Mouse (Mus musculus): ENCODE data around the gene Foxi2. TPM values are rescaled to one million over a fixed set of nuclear protein-coding genes. Genes with fewer than 3 reads are reported as not detected.

Foxi2 gene
- total RNA-seq (2021), result not detected

DNA sequence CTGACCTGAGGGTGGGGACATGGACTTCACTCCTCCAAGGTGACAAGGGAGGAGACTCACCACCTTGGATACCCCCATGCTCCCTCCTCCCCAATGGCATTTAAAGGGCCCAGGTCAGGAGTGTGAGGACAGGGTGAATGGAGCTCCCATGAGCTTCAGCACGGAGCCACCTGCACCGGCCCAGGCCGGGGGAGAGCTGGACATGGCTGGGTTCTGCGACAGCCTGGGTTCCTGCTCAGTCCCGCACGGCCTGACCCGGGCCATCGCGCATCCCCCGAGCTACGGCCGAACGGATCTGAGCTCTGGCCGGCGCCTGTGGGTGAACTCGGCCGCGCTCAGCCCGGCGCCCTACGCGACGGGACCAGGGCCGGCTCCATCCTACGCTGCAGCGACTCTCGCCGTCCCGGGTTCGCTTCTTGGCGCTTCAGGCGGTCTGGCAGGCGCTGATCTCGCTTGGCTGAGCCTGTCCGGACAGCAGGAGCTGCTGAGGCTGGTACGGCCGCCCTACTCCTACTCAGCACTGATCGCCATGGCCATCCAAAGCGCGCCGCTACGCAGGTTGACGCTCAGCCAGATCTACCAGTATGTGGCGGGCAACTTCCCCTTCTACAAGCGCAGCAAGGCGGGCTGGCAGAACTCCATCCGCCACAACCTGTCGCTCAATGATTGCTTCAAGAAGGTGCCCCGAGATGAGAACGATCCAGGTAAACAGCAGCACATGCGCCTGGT lies at the start of gene Foxi2:
Gene Foxi2, plus strand, starts transcription at position 72 of the 729 bp plus-strand sequence.
- no peak for DNase-seq
- intact Hi-C loops (cut with DNase I), result no loop called here

DNA sequence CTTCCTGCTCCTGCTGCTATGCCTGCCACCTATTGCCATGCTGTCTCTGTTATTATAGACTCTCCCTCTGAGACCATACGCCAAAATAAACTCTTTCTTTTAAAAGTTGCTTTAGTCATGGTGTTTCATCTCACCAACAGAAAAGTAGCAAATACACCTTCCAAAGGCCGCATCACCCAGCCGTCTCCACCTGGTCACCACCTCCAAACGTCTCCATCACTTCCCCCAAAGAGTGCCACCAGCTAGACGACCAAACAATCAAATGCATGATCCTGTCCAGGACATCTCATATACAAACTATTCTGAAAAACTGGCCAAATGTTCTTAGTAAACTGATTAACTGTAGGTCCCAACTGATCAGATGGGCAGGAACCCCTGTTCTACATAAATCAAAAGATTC lies 45.5 kb upstream of the Foxi2 start:
- no peak for DNase-seq
- intact Hi-C loops (cut with DNase I), result loop anchor here (10.0 kb wide), 1 partner anchor 60 kb away; no protein-coding TSS in a partner anchor

DNA sequence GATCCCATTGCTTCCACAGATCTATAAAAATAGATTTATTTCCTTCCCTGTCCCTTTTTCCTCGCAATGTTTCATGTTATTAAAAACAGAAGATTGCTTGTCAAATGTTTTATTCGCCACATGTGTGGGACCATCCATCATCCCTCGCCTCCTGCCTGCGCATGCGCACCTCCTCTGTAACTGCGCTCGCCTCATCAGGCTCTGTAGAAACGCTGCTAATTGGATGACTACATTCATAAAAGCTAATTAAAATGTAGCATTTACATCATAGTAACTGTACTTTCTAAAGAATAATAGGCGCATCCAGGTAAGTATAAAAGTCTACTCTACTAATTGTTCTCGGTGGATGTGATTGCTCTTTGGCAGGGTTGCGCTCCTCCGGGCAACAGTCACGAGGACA lies 34.1 kb upstream of the Foxi2 start:
- intact Hi-C loops (cut with DNase I), result no loop called here
- DNase-seq, result no peak

DNA sequence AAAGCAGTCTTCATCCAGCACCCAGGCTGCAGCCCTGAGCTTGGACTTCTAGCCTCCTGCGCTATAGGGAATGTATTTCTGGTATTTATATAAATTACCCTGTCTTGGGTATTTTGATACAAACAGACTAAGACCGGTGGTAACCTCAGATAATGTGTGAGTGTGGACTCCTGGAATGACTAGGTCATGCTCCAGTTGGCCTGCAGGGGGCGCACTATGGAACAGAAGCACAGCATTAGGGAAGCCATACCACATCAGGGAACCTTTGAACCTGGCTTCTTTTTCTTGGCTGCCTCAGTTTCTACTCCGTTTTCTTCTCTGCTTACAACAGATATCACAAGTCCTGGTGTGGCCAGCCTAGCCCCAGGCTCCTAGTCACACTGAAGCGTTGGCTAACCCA lies 33.2 kb upstream of the Foxi2 start:
- intact Hi-C loops (cut with DNase I), result no loop called here
- peak in 1 of 2 experiments; percentile 6 for DNase-seq

DNA sequence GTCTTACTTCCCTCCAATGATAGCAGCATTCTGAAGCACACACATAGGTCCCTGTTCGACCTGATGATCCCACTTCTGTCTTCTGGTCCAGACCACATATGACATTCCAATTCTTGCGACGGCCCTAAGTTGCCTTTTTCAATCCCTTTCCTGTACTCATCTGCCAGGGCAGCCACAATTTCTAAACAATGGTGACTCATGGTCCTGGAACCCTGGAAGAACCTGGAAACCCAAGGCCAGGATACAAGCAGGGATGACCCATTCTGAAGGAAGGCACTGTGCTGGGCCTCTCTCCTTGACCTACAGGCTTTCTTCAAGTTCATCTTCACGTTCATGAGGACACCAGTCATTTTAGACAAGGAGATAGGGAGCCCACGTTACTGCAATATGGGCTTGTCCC lies 31.8 kb upstream of the Foxi2 start:
- intact Hi-C loops (cut with DNase I), result no loop called here
- no peak for DNase-seq

DNA sequence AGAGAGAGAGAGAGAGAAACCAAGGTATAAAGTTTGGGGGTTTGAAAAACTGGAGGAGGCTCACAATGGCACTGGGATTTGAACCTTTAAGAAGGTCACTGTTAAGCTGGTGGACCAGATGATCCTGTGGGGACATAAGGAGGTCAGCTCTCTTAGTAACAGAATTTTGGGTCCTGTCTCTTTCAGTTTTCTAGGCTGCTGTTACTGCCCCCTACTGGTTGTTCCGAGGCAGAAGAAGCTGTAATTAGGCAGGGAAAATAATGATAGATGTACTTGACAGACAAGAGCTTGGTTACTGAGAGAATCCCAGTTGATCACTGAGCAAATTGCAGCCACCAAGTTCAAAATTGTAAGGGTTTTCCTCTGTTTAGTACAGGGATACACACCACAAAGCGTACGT lies 21.1 kb upstream of the Foxi2 start:
- intact Hi-C loops (cut with DNase I), result loop anchor here (10.0 kb wide), 1 partner anchor 294 kb away; no protein-coding TSS in a partner anchor
- DNase-seq, result peak; percentile 5 to 22

DNA sequence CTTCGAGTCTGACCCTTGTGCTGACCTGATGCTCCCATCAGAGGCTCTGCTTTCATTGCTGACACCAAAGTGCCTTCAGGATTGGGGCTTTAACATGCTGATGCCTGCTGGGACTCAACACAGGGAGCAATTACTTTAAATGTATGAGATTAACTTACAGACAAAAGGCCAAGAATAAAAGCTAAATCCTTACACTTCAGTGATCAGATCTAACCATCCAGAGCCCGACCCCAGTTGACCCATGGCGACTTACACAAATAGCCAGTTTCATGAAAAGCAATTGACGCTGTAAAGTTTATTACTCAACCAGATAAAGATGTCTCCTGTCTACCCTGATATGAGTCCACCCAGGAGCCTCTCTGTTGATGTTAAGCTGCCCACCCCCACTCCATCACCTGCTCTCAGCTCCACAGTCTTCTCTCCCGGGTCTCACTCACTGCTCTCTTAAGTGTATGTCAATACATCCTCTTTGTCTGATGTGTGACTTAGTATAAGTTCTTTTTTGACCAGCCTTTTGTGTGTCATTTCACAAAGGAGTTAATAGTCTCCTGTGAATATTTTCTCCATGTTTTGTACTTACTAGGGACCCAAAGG lies 17.1 kb upstream of the Foxi2 start:
- no peak for DNase-seq
- intact Hi-C loops (cut with DNase I), result no loop called here

DNA sequence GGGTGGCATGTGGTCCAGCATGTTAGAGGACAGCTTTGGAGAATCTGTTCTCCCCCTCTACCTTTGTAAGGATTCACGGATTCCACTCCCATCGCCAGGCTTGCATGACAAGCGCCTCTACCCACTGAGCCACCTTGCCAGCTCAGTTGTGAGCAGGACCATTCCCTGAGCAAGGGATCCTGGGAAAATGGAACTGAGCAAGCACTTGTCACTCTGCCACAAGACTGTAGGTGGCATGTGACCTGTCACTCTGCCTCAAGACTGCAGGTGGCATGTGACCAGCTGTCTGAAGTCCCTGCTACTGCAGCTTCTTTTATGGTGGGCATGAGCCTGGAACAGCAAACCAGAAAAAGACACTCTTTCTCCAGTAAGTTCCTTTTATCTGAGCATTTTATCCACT lies 15.7 kb upstream of the Foxi2 start:
- intact Hi-C loops (cut with DNase I), result no loop called here
- no peak for DNase-seq

DNA sequence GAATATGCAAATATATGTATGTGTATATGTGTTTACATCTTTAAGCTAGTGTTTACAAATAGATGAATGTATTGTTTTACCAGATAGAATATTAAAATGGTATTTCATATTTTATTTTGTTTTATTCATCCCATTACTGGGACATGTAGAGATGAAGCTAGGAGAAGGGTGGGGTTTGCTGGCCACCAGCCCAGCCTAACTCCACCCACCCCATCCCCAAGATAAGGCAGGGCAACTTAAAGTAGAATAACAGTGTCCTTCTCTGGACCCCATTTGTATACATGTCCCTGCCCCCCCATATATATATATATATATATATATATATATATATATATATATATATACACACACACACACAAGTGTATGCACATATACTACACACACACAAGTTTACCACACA lies 14.9 kb upstream of the Foxi2 start:
- no peak for DNase-seq
- intact Hi-C loops (cut with DNase I), result no loop called here

DNA sequence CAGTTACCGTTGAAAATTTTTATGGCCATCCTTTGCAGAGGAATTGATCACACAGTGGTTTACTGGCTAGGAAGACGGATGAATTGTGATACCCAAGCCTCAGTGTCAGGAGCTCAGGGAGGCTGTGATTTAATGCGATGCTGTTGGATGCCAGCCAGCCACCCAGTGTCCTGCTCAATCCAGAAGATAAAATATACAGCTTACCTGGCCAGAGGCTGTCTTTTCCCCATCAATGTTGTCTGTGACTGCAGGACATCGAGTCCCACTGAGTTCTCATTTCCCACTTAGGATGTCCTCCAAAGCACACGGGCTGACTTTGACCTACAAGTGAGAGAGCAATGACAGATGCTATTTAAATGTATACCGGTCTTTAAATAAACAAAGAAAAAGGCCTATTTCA lies 13.0 kb upstream of the Foxi2 start:
- intact Hi-C loops (cut with DNase I), result no loop called here
- DNase-seq, result no peak

DNA sequence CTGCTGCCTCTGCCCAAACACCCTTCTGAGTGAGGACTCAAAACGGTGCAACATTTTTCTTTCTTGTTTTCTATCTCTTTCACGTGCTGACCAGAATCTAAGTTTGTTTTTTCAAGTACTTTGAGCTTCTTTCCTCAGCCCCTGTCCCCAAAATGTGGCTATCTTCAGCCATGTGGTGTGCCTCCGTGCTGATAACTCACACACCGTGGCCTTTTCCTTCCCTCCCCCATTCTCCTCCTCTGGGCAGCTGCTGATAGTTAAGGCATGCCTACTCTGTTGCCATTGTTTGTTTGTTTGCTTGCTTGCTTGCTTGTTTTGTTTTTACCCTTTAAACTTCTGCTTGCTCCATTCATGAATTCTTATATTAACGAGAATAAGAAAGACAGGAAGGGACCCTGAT lies 12.2 kb upstream of the Foxi2 start:
- no peak for DNase-seq
- intact Hi-C loops (cut with DNase I), result no loop called here

DNA sequence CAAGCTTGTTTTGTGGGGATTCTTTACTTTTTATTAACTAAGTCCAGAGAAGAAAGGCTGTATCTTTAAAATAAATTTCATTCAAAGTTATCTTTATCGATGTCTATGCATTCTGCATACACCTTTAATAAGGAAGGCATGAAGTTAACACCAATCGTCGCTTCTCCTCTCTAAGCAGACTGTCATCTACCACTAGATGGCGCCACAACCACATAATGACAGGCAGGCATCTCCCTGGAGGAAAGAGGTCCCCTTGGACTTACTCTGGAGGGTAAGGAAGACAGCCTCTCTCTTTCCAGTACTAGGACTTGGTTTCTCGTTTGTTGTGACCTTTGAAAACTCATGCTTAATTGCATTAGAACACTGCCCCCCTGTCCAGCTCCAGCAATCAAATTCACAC lies 6.7 kb upstream of the Foxi2 start:
- peak; percentile 68 to 83 for DNase-seq
- intact Hi-C loops (cut with DNase I), result loop anchor here (1.0 to 10.0 kb wide), 4 partner anchors 63 to 334 kb away; no protein-coding TSS in a partner anchor

DNA sequence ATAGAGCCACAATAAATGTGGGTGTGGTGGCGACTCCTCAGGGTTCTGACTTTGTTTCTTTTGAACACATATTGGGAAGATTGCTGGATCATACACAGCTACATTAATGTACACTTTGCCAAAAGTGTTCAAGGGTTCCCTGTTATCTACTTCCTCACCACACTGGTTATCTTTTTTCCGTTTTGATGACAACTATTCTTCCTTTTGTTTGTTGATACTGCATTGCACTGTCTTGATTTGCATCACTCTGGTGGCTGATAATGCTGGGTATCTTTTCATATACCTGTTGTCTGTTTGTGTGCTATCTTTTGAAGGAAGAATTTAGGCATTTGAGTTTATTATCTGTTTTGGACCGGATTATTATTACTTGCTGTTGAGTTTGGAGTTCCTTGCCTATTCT lies 3.3 kb upstream of the Foxi2 start:
- intact Hi-C loops (cut with DNase I), result loop anchor here (10.0 kb wide), 1 partner anchor 228 kb away; no protein-coding TSS in a partner anchor

DNA sequence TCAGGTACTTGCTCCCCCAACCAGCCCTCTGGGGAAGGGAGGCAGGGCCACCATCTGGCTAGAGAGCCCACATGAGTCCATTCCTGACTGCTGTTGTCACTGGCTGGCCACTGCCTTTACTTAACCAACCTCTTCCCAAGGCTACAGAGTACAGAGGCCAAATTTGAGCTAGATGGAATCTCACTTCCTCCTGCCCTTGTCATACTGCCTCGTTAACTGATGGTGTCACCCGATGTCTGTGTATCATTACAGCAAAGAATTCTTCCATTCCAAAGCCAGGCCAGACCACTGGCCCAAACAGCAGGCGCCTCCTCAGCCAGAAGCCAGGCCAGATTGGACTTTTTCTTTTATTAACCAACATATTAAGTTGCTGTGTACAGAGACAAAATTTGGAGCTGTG lies 1.6 kb upstream of the Foxi2 start:
- intact Hi-C loops (cut with DNase I), result loop anchor here (10.0 kb wide), 1 partner anchor 226 kb away; no protein-coding TSS in a partner anchor
- no peak for DNase-seq

More for the DNA sequence above, 3.3 kb upstream of the Foxi2 start:
- no peak for DNase-seq

DNA sequence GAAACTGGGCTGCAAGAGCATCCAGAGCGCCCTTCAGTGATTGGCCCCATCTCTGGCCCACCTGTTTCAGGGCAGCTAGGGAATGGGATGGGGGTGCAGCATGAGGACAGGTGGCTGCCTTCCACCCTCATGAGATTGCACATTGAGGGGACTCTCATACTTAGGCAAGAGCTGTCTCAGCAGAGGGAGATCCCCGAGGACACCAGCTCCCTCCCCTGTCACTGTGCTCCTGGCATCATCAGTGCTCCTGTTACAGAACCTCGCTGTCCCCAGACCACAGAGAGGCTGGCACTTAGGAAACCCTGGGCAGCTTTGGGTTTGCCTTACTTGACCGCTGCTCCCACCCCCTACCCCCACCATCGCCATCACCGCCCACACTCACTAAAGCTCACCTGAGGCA lies 2.2 kb downstream of the Foxi2 start:
- DNase-seq, result no peak
- intact Hi-C loops (cut with DNase I), result no loop called here

DNA sequence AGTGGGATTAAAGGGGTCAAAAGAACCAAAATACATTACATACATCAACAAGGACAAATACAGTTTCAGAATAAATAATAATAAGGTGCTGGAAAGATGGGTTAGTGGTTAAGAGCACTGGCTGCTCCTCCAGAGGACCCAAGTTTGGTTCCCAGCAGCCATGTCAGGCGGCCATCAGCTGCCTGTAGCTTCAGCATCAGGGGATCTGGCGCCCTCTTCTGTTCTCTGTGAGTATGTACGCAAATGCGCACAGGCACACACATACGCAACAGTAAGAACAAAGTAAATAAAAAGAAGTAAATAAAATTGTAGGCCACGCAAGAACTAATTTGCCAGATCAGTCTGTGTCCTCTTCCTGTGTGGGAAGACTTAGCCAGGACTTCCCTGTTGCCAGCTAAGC lies 18.7 kb downstream of the Foxi2 start:
- DNase-seq, result no peak
- intact Hi-C loops (cut with DNase I), result no loop called here

DNA sequence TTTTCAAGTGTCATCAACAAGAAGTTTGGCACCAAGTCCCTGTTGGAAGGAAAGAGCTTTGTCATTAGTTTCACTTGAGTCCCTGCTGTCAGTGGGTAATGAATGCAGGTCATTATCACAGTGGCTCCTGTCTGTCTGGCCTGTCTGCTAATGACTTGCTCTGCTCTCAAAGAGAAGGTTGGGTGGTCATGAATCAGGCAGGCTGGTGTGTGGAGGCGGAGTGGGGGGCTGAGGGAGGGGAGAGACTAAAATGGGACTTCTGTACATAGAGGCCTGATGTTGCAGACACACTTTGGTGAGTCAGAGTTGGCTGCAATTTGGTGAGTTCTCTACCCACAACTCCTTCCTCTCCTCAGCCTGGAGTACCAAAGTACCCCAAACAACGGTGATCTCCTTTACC lies 20.8 kb downstream of the Foxi2 start:
- DNase-seq, result no peak
- intact Hi-C loops (cut with DNase I), result no loop called here

DNA sequence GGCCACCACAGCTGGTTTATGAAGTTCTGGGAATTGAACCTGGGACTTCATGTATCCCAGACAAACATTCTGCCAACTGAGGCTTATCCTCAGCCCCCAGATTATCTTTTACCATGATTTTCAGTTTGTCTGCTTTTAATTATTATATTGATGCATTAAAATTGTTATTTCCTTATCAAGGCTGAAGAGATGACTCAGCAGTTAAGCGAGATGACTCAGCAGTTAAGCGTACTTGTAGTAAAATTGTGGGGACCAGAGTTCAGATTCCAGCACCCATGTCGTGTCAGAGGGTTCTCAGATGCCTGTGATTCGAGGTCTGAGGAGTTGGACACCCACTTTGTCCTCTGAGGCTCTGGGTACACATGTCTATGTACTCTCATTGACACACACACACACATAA lies 33.8 kb downstream of the Foxi2 start:
- DNase-seq, result no peak
- intact Hi-C loops (cut with DNase I), result no loop called here

DNA sequence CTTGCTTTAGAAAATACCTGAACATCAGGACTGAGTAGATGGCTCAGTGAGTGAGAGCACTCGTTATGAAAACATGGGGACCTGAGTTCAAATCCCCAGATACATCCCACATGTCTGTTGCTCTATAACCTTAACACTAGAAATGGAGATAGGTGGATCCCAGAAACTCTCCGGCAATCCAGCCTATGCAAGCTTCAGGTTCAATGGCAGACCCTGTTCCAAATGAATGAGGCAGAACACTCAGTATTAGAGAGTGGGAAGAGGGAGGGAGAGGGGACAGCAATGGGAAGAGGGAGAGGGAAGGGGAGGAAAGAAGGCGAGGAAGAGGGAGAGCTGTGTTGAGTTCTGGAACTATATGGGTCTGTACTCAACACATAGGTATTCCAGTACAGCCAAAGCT lies 41.2 kb downstream of the Foxi2 start:
- intact Hi-C loops (cut with DNase I), result no loop called here
- no peak for DNase-seq

DNA sequence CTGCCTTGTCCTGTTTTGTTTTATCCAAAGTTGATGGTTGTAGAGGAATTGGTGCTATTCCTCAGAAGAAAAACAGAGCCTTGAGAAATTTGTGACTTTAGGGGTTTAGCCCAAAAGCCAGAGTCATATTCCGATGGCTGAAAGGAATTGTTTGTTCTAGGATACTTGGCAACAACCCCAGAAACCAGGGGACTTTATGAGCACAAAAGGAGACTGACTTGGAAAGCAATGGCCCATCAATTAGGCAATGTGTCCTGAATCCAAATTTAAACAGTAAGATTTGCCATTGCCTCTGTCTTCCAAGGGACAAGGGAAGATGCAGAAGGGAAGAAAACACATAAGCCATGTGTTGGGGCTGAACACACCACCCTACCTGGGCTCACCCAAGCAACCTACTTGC lies 42.3 kb downstream of the Foxi2 start:
- no peak for DNase-seq
- intact Hi-C loops (cut with DNase I), result no loop called here

DNA sequence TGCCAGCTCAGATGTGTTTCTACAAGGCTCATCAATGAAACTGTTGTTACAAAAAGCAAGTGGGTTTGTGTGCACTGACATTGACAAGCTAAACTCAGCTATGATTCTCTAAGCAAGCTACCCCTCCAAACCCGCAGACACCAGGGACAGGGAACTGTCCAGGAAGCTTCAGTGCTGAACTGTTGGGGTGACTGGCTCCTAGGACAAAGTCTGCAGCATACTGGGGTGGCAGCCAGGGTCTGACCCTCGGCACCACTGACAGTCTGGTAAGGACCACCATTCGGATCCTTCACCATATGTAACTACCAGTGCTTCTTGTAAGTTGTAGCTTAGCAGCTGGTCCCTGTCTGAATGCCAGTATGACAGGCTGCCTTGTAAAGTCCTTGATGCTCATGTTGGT lies 43.6 kb downstream of the Foxi2 start:
- DNase-seq, result peak; percentile 24 to 35
- intact Hi-C loops (cut with DNase I), result no loop called here

Data from heart, postnatal 10 days (tissue).